Mouse (Mus musculus): ENCODE results near the gene Cdc14a.
A peak's percentile ranks its signal among the peaks of the same experiment; 100 is the strongest.
"Not testable (repeated sequence)": the region's sequence is repeated elsewhere in the genome, so short reads cannot be mapped to it uniquely, and the experiment has no call there.

The Cdc14a gene

GRCm38 (mm10) chr3:116374486-116374885 lies 49.3 kb downstream of the Cdc14a start:
- DNase-seq (ENCODE audit: low read depth, low spot score), result no peak

- DNase-seq (ENCODE audit: low read depth, low spot score), result no peak
These were observed 50.6 kb downstream of the Cdc14a start for GRCm38 (mm10) chr3:116373196-116373595.

- no peak for DNase-seq (ENCODE audit: low read depth, low spot score)
These were observed 54.9 kb downstream of the Cdc14a start for GRCm38 (mm10) chr3:116368868-116369437.

- no peak for DNase-seq (ENCODE audit: low read depth, low spot score)
These were observed 57.7 kb downstream of the Cdc14a start for GRCm38 (mm10) chr3:116366125-116366524.

GRCm38 (mm10) chr3:116361906-116362305 lies 61.9 kb downstream of the Cdc14a start:
- DNase-seq (ENCODE audit: low read depth, low spot score), result no peak

- DNase-seq (ENCODE audit: low read depth, low spot score), result no peak
These were observed 62.7 kb downstream of the Cdc14a start for GRCm38 (mm10) chr3:116361101-116361500.

GRCm38 (mm10) chr3:116357866-116358265 lies 66.0 kb downstream of the Cdc14a start:
- no peak for DNase-seq (ENCODE audit: low read depth, low spot score)

- DNase-seq (ENCODE audit: low read depth, low spot score), result no peak
These were observed 66.7 kb downstream of the Cdc14a start for GRCm38 (mm10) chr3:116357180-116357579.

GRCm38 (mm10) chr3:116355026-116355788 lies 68.6 kb downstream of the Cdc14a start:
- no peak for DNase-seq (ENCODE audit: low read depth, low spot score)

GRCm38 (mm10) chr3:116352486-116352885 lies 71.3 kb downstream of the Cdc14a start:
- DNase-seq (ENCODE audit: low read depth, low spot score), result no peak

- no peak for DNase-seq (ENCODE audit: low read depth, low spot score)
These were observed 73.4 kb downstream of the Cdc14a start for GRCm38 (mm10) chr3:116350389-116350967.

- not testable (repeated sequence) for DNase-seq (ENCODE audit: low read depth, low spot score)
These were observed 76.3 kb downstream of the Cdc14a start for GRCm38 (mm10) chr3:116347571-116347970.

GRCm38 (mm10) chr3:116345245-116345644 lies 78.6 kb downstream of the Cdc14a start:
- no peak for DNase-seq (ENCODE audit: low read depth, low spot score)

GRCm38 (mm10) chr3:116342251-116342650 lies 81.6 kb downstream of the Cdc14a start:
- no peak for DNase-seq (ENCODE audit: low read depth, low spot score)

- no peak for DNase-seq (ENCODE audit: low read depth, low spot score)
These were observed 82.7 kb downstream of the Cdc14a start for GRCm38 (mm10) chr3:116340950-116341624.

- no peak for DNase-seq (ENCODE audit: low read depth, low spot score)
These were observed 83.6 kb downstream of the Cdc14a start for GRCm38 (mm10) chr3:116340281-116340680.

- no peak for DNase-seq (ENCODE audit: low read depth, low spot score)
These were observed 85.2 kb downstream of the Cdc14a start for GRCm38 (mm10) chr3:116338616-116339015.

GRCm38 (mm10) chr3:116337840-116338239 lies 86.0 kb downstream of the Cdc14a start:
- DNase-seq (ENCODE audit: low read depth, low spot score), result no peak

GRCm38 (mm10) chr3:116335036-116335435 lies 88.8 kb downstream of the Cdc14a start:
- DNase-seq (ENCODE audit: low read depth, low spot score), result no peak

GRCm38 (mm10) chr3:116333711-116334110 lies 90.1 kb downstream of the Cdc14a start:
- DNase-seq (ENCODE audit: low read depth, low spot score), result no peak

GRCm38 (mm10) chr3:116333229-116333628 lies 90.6 kb downstream of the Cdc14a start:
- no peak for DNase-seq (ENCODE audit: low read depth, low spot score)

- peak; percentile 64 for DNase-seq (ENCODE audit: low read depth, low spot score)
These were observed 91.9 kb downstream of the Cdc14a start for GRCm38 (mm10) chr3:116331811-116332464.
